ENCODE assay signal across 9 mouse cellular contexts in genomic region chr14:105397467-105397866, GRCm38 (mm10).
A peak's percentile ranks its signal among the peaks of the same experiment; 100 is the strongest.
DNase-seq lines count a peak whose midpoint lies in the region; ATAC-seq and TF ChIP-seq lines count a peak whose summit lies in the region.
"Had no signal": no experiment of that assay in that cellular context is flagged by ENCODE, and none has a peak within 500 bp of the region (broad histone marks: within the 10 kb centered on the region; RNA-seq: fewer than 3 reads in every experiment).

No protein-coding gene starts in this region.

- no peak overlapping the region for H3K9ac ChIP-seq in CH12.LX (ENCODE audit: insufficient read depth, low read depth)
- no peak overlapping the region for H3K9ac ChIP-seq in forebrain, embryonic 11.5 days (ENCODE audit: low read length)
- no peak overlapping the region for H3K9ac ChIP-seq in heart, embryonic 15.5 days
- no peak overlapping the region for H3K9ac ChIP-seq in liver, postnatal 0 days (replicated peaks)
- H3K9ac ChIP-seq: hindbrain, embryonic 15.5 days had no signal

- peak; percentile 70 for ATAC-seq in forebrain, embryonic 11.5 days (replicated peaks; ENCODE audit: low FRiP score)
- peak; percentile 48; the same call in 1 of the 2 replicates for ATAC-seq in heart, embryonic 15.5 days (replicated peaks; ENCODE audit: insufficient number of reproducible peaks, insufficient read depth, low FRiP score, low read depth)
- no peak for ATAC-seq in liver, postnatal 0 days

- H3K27ac ChIP-seq in CH12.LX (ENCODE audit: insufficient read depth, low read depth): no peak overlapping the region
- no peak overlapping the region for H3K27ac ChIP-seq in forebrain, embryonic 11.5 days (ENCODE audit: low read depth, low read length)
- H3K27ac ChIP-seq in heart, embryonic 15.5 days: peak overlapping the region; percentile 39; the same call in 1 of the 2 replicates
- no peak overlapping the region for H3K27ac ChIP-seq in liver, postnatal 0 days (ENCODE audit: low read depth)
- H3K27ac ChIP-seq: hindbrain, embryonic 15.5 days had no signal

- 35% methylated on average over 8 of the region's 8 CpGs for WGBS in forebrain, embryonic 11.5 days
- 15% methylated on average over 8 of the region's 8 CpGs for WGBS in heart, embryonic 15.5 days
- 28% methylated on average over 8 of the region's 8 CpGs for WGBS in liver, postnatal 0 days (ENCODE audit: insufficient replicate concordance)

- H3K27me3 ChIP-seq in CH12.LX (replicated peaks): no peaks in the 10 kb centered on the region
- H3K27me3 ChIP-seq in forebrain, embryonic 11.5 days (ENCODE audit: control insufficient read depth, insufficient read depth, low read length): no peaks in the 10 kb centered on the region
- H3K27me3 ChIP-seq in heart, embryonic 15.5 days: no peaks in the 10 kb centered on the region
- H3K27me3 ChIP-seq in liver, postnatal 0 days (ENCODE audit: insufficient read depth, low read length): 0 out of 2 replicates have a peak, but pooled peaks cover 3% of the 10 kb centered on the region
- H3K27me3 ChIP-seq: hindbrain, embryonic 15.5 days had no signal

- no peak for TF ChIP-seq POLR2A in CH12.LX (IDR thresholded peaks at IDR 0.05; ENCODE audit: low read depth, low read length)

- H3K4me3 ChIP-seq in CH12.LX (replicated peaks in 1 of 3; ENCODE audit: low read depth in 2 of 3, low read length in 2 of 3, poor library complexity in 1 of 3): no peak overlapping the region
- H3K4me3 ChIP-seq in forebrain, embryonic 11.5 days (ENCODE audit: low read depth, low read length): no peak overlapping the region
- no peak overlapping the region; the same call in 1 of the 2 replicates for H3K4me3 ChIP-seq in heart, embryonic 15.5 days
- H3K4me3 ChIP-seq in liver, postnatal 0 days (ENCODE audit: low read depth, low read length): no peak overlapping the region
- H3K4me3 ChIP-seq: hindbrain, embryonic 15.5 days had no signal

- dilution Hi-C loops in CH12.LX (cut with MboI; ENCODE audit: extremely low pct_ligation_motif_present, extremely low pct_unique_long_range_greater_than_20kb, low sequenced_read_pairs): no loop called here

- peak; percentile 58 for DNase-seq in CH12.LX (ENCODE audit: extremely low read depth)
- peak; percentile 86 for DNase-seq in brain, adult 2 months (ENCODE audit: low read depth, low spot score)
- peak; percentile 83 for DNase-seq in forebrain, embryonic 11.5 days (ENCODE audit: low spot score)
- DNase-seq in kidney, postnatal 25 days: peak; percentile 76 to 87
- DNase-seq in liver, postnatal 0 days: peak; percentile 65
- peak; percentile 28 for DNase-seq in ovary, adult 18-20 months (ENCODE audit: low spot score)
- peak; percentile 79 for DNase-seq in thymus, postnatal 14 days

- no peaks in the 10 kb centered on the region for H3K4me1 ChIP-seq in CH12.LX (ENCODE audit: control insufficient read depth in 1 of 2, insufficient read depth in 2 of 2)
- no peaks in the 10 kb centered on the region; the same call in 1 of the 2 replicates for H3K4me1 ChIP-seq in forebrain, embryonic 11.5 days (replicated peaks; ENCODE audit: control insufficient read depth, insufficient read depth, low read length)
- H3K4me1 ChIP-seq in heart, embryonic 15.5 days (replicated peaks): peaks cover 14% of the 10 kb centered on the region
- no peaks in the 10 kb centered on the region for H3K4me1 ChIP-seq in liver, postnatal 0 days (ENCODE audit: insufficient read depth)
- H3K4me1 ChIP-seq: hindbrain, embryonic 15.5 days had no signal

- peaks cover 13% of the 10 kb centered on the region for H3K9me3 ChIP-seq in CH12.LX (replicated peaks; ENCODE audit: low read length)
- no peaks in the 10 kb centered on the region for H3K9me3 ChIP-seq in forebrain, embryonic 11.5 days (ENCODE audit: control insufficient read depth, low read length)
- H3K9me3 ChIP-seq in heart, embryonic 15.5 days (replicated peaks): no peaks in the 10 kb centered on the region
- no peaks in the 10 kb centered on the region for H3K9me3 ChIP-seq in liver, postnatal 0 days (ENCODE audit: low read length)
- H3K9me3 ChIP-seq: hindbrain, embryonic 15.5 days had no signal

- TF ChIP-seq CTCF in CH12.LX (conservative IDR thresholded peaks at IDR 0.05 in 1 of 2, IDR thresholded peaks at IDR 0.05 in 1 of 2; ENCODE audit: low read depth in 2 of 2, low read length in 2 of 2): peak in 1 of 2 experiments; percentile 45; a peak in 2 of 4 replicates
- peak; percentile 79 for TF ChIP-seq CTCF in liver, postnatal 0 days (IDR thresholded peaks at IDR 0.05; ENCODE audit: low read depth)

- in situ Hi-C loops in CH12.LX (cut with MboI; ENCODE audit: low pct_ligation_motif_present, low pct_unique_long_range_greater_than_20kb, low sequenced_read_pairs): no loop called here

- H3K4me2 ChIP-seq in CH12.LX (ENCODE audit: insufficient read depth, low read depth, poor library complexity, severe bottlenecking): no peak overlapping the region
- no peak overlapping the region for H3K4me2 ChIP-seq in forebrain, embryonic 11.5 days (ENCODE audit: low read depth, low read length, severe bottlenecking)
- peak overlapping the region; percentile 50 for H3K4me2 ChIP-seq in heart, embryonic 15.5 days
- 0 out of 2 replicates have a peak overlapping the region, but pooled peaks have one; percentile 22 for H3K4me2 ChIP-seq in liver, postnatal 0 days (ENCODE audit: low read depth, low read length)
- H3K4me2 ChIP-seq: hindbrain, embryonic 15.5 days had no signal

- no peak for TF ChIP-seq EP300 in CH12.LX (IDR thresholded peaks at IDR 0.05; ENCODE audit: low read length)
- no peak for TF ChIP-seq EP300 in liver, postnatal 0 days (IDR thresholded peaks at IDR 0.05; ENCODE audit: low read depth)

- no peaks in the 10 kb centered on the region for H3K79me2 ChIP-seq in CH12.LX (replicated peaks; ENCODE audit: control insufficient read depth, extremely low read depth, insufficient read depth, poor library complexity, severe bottlenecking)

- H3K36me3 ChIP-seq in CH12.LX (replicated peaks in 1 of 2; ENCODE audit: control insufficient read depth in 1 of 2, insufficient read depth in 1 of 2, low read length in 1 of 2): no peaks in the 10 kb centered on the region
- H3K36me3 ChIP-seq in forebrain, embryonic 11.5 days (ENCODE audit: control insufficient read depth, insufficient read depth, low read length): no peaks in the 10 kb centered on the region
- H3K36me3 ChIP-seq in heart, embryonic 15.5 days: no peaks in the 10 kb centered on the region
- no peaks in the 10 kb centered on the region for H3K36me3 ChIP-seq in liver, postnatal 0 days (replicated peaks; ENCODE audit: insufficient read depth, low read length)
- H3K36me3 ChIP-seq: hindbrain, embryonic 15.5 days had no signal

- peak; percentile 55 for TF ChIP-seq RAD21 in CH12.LX (IDR thresholded peaks at IDR 0.05; ENCODE audit: low read depth, low read length)

TF ChIP-seq in CH12.LX, 34 proteins besides CTCF, POLR2A, EP300 and RAD21:
- TF ChIP-seq PAX5 (IDR thresholded peaks at IDR 0.05; ENCODE audit: low read length) (no peak), ELF1 (IDR thresholded peaks at IDR 0.05; ENCODE audit: low read depth, low read length) (no peak), NELFE (IDR thresholded peaks at IDR 0.05; ENCODE audit: low read depth, low read length) (no peak), BHLHE40 (IDR thresholded peaks at IDR 0.05; ENCODE audit: low read depth, low read length) (no peak), SMC3 (IDR thresholded peaks at IDR 0.05; ENCODE audit: low read depth, low read length) (peak; percentile 29; the same call in 1 of the 2 replicates), MEF2A (IDR thresholded peaks at IDR 0.05; ENCODE audit: borderline replicate concordance, low read depth, low read length) (no peak), CHD1 (IDR thresholded peaks at IDR 0.05; ENCODE audit: low read depth, low read length) (no peak)

Comparison
In these comparisons a context has a peak if more than half of its experiments do, and no peak if none do; other contexts are left out.
1. DNase-seq: peak in every context shown above with its lines; median percentile 86 in brain, adult 2 months; 83 in forebrain, embryonic 11.5 days; 82 in kidney, postnatal 25 days; 79 in thymus, postnatal 14 days; 65 in liver, postnatal 0 days; 58 in CH12.LX; 28 in ovary, adult 18-20 months.
2. H3K4me2 ChIP-seq: peak in heart, embryonic 15.5 days (single experiment) and liver, postnatal 0 days (single experiment); none in CH12.LX (single experiment) and forebrain, embryonic 11.5 days (single experiment).